Mouse (Mus musculus): ENCODE measurements around the gene Pigk.

Gene Pigk

DNA sequence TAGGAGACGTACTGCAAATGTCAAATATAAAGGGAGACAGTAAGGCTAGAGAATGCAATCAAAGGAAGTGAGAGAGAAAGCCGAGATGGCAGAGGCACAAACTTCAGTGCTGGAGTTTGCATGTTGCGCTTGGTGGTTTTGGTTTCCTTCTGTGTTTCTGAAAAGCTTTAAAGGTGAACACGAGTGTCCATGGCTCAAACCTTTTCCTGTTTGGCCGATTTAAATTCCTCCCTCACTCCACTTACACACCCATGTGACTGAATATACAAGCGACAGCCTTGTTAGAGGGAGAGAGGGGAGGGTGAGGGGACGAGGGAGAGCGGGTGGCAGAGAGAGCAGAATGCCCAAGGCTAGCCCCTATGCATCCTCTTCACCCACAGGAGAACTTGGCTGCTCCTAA lies 302.5 kb downstream of the Pigk start:
- DNase-seq: no peak

DNA sequence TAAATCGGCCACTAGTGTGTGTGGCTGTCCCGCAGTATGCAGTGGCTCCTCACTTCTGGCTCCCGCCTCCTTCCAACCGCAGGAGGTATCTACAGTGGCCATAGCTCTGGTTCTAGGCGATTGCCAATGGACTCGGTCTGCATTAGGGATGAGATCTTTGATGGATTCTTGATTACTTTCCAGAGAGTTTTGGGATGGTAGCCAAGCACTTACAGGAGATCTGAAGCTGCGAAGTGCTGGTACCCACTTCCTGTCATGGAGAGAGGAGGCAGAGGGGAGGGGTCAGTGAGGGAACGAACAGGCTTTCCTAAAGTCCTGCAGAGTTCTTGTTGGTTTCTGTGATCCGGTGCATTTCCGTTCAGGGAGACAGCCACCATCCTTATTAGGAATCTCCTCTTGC lies 304.2 kb downstream of the Pigk start:
- no peak for DNase-seq

DNA sequence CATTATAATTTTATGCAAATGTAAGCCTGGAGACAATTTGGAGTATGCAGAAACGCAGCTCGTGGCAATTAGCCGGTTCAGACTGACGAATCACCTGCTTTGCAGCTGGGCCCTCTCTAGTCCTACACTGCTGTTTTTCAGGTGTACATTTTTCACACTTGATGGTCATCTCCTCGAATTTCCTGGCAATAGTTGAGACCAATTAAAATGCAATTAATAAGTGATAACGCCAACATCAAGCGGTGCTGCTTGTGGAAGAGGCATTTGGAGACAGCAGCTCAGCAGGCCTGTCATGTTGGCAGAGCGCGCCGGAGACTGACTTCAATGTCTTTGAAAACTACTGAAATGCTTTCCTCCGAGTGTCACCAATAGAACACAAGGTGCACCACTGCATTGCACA lies 310.1 kb downstream of the Pigk start:
- DNase-seq: no peak

Measured in cerebellum, adult 9-10 months (tissue).